Mouse (Mus musculus): ENCODE measurements around the gene Uvrag. TPM values are rescaled to one million over a fixed set of nuclear protein-coding genes. Genes with fewer than 3 reads are reported as not detected.

The Uvrag gene
- polyA plus RNA-seq, 1 experiment: 40.2 TPM

- Histone ChIP-seq H3K4me1 (ENCODE audit: control insufficient read depth, insufficient read depth, low read length) (peaks cover 17% of the 10 kb centered on the region), H3K27ac (ENCODE audit: insufficient read depth, low read length) (peak overlapping the region; percentile 53; the same call in 1 of the 2 replicates), H3K4me3 (ENCODE audit: insufficient read depth, low read length) (no peak overlapping the region)
- TF ChIP-seq CTCF (IDR thresholded peaks at IDR 0.05; ENCODE audit: borderline replicate concordance, insufficient read depth, low read length) (no peak), POLR2A (IDR thresholded peaks at IDR 0.05; ENCODE audit: low read depth, low read length) (no peak)
These were observed 116.2 kb downstream of the Uvrag start for GRCm38 (mm10) chr7:99024791-99025190.

- TF ChIP-seq CTCF (IDR thresholded peaks at IDR 0.05; ENCODE audit: borderline replicate concordance, insufficient read depth, low read length) (no peak), POLR2A (IDR thresholded peaks at IDR 0.05; ENCODE audit: low read depth, low read length) (no peak)
- Histone ChIP-seq H3K4me1 (ENCODE audit: control insufficient read depth, insufficient read depth, low read length) (peaks cover 17% of the 10 kb centered on the region), H3K27ac (ENCODE audit: insufficient read depth, low read length) (no peak overlapping the region)
These were observed 117.0 kb downstream of the Uvrag start for GRCm38 (mm10) chr7:99023931-99024330.

GRCm38 (mm10) chr7:99021277-99021676 is 119.7 kb downstream of the Uvrag start:
- H3K4me1 ChIP-seq (ENCODE audit: control insufficient read depth, insufficient read depth, low read length): peaks cover 12% of the 10 kb centered on the region
- TF ChIP-seq POLR2A (IDR thresholded peaks at IDR 0.05; ENCODE audit: low read depth, low read length) (no peak), CTCF (IDR thresholded peaks at IDR 0.05; ENCODE audit: borderline replicate concordance, insufficient read depth, low read length) (no peak)
- no peak overlapping the region for H3K4me3 ChIP-seq (ENCODE audit: insufficient read depth, low read length)
- no peak overlapping the region for H3K27ac ChIP-seq (ENCODE audit: insufficient read depth, low read length)

More at GRCm38 (mm10) chr7:99023931-99024330, 117.0 kb downstream of the Uvrag start:
- H3K4me3 ChIP-seq (ENCODE audit: insufficient read depth, low read length): no peak overlapping the region

GRCm38 (mm10) chr7:99020353-99020752 is 120.6 kb downstream of the Uvrag start:
- H3K27ac ChIP-seq (ENCODE audit: insufficient read depth, low read length): peak overlapping the region; percentile 45; the same call in 1 of the 2 replicates
- peaks cover 12% of the 10 kb centered on the region for H3K4me1 ChIP-seq (ENCODE audit: control insufficient read depth, insufficient read depth, low read length)
- TF ChIP-seq CTCF (IDR thresholded peaks at IDR 0.05; ENCODE audit: borderline replicate concordance, insufficient read depth, low read length): no peak
- TF ChIP-seq POLR2A (IDR thresholded peaks at IDR 0.05; ENCODE audit: low read depth, low read length): no peak
- H3K4me3 ChIP-seq (ENCODE audit: insufficient read depth, low read length): no peak overlapping the region

- no peak overlapping the region for H3K27ac ChIP-seq (ENCODE audit: insufficient read depth, low read length)
- H3K4me1 ChIP-seq (ENCODE audit: control insufficient read depth, insufficient read depth, low read length): peaks cover 12% of the 10 kb centered on the region
- no peak overlapping the region for H3K4me3 ChIP-seq (ENCODE audit: insufficient read depth, low read length)
- TF ChIP-seq POLR2A (IDR thresholded peaks at IDR 0.05; ENCODE audit: low read depth, low read length): no peak
- no peak for TF ChIP-seq CTCF (IDR thresholded peaks at IDR 0.05; ENCODE audit: borderline replicate concordance, insufficient read depth, low read length)
These were observed 123.6 kb downstream of the Uvrag start for GRCm38 (mm10) chr7:99017224-99017844.

- no peak for TF ChIP-seq CTCF (IDR thresholded peaks at IDR 0.05; ENCODE audit: borderline replicate concordance, insufficient read depth, low read length)
- no peak for TF ChIP-seq POLR2A (IDR thresholded peaks at IDR 0.05; ENCODE audit: low read depth, low read length)
- Histone ChIP-seq H3K27ac (ENCODE audit: insufficient read depth, low read length) (no peak overlapping the region), H3K4me1 (ENCODE audit: control insufficient read depth, insufficient read depth, low read length) (peaks cover 12% of the 10 kb centered on the region), H3K4me3 (ENCODE audit: insufficient read depth, low read length) (no peak overlapping the region)
These were observed 125.0 kb downstream of the Uvrag start for GRCm38 (mm10) chr7:99015914-99016313.

- H3K4me3 ChIP-seq (ENCODE audit: insufficient read depth, low read length): no peak overlapping the region
- TF ChIP-seq POLR2A (IDR thresholded peaks at IDR 0.05; ENCODE audit: low read depth, low read length) (no peak), CTCF (IDR thresholded peaks at IDR 0.05; ENCODE audit: borderline replicate concordance, insufficient read depth, low read length) (no peak)
- no peak overlapping the region for H3K27ac ChIP-seq (ENCODE audit: insufficient read depth, low read length)
- peaks cover 8% of the 10 kb centered on the region for H3K4me1 ChIP-seq (ENCODE audit: control insufficient read depth, insufficient read depth, low read length)
These were observed 125.5 kb downstream of the Uvrag start for GRCm38 (mm10) chr7:99015419-99015818.

- peaks cover 4% of the 10 kb centered on the region for H3K4me1 ChIP-seq (ENCODE audit: control insufficient read depth, insufficient read depth, low read length)
- no peak overlapping the region for H3K4me3 ChIP-seq (ENCODE audit: insufficient read depth, low read length)
- no peak overlapping the region for H3K27ac ChIP-seq (ENCODE audit: insufficient read depth, low read length)
- TF ChIP-seq POLR2A (IDR thresholded peaks at IDR 0.05; ENCODE audit: low read depth, low read length) (no peak), CTCF (IDR thresholded peaks at IDR 0.05; ENCODE audit: borderline replicate concordance, insufficient read depth, low read length) (no peak)
These were observed 126.3 kb downstream of the Uvrag start for GRCm38 (mm10) chr7:99014620-99015019.

GRCm38 (mm10) chr7:99007506-99008354 is 133.2 kb downstream of the Uvrag start:
- no peak for TF ChIP-seq POLR2A (IDR thresholded peaks at IDR 0.05; ENCODE audit: low read depth, low read length)
- TF ChIP-seq CTCF (IDR thresholded peaks at IDR 0.05; ENCODE audit: borderline replicate concordance, insufficient read depth, low read length): no peak
- Histone ChIP-seq H3K4me3 (ENCODE audit: insufficient read depth, low read length) (no peak overlapping the region), H3K27ac (ENCODE audit: insufficient read depth, low read length) (no peak overlapping the region), H3K4me1 (ENCODE audit: control insufficient read depth, insufficient read depth, low read length) (peaks cover 4% of the 10 kb centered on the region; the same call in 1 of the 2 replicates)

GRCm38 (mm10) chr7:99003231-99003630 is 137.7 kb downstream of the Uvrag start:
- H3K27ac ChIP-seq (ENCODE audit: insufficient read depth, low read length): no peak overlapping the region

More at GRCm38 (mm10) chr7:99003231-99003630, 137.7 kb downstream of the Uvrag start:
- TF ChIP-seq POLR2A (IDR thresholded peaks at IDR 0.05; ENCODE audit: low read depth, low read length) (no peak), CTCF (IDR thresholded peaks at IDR 0.05; ENCODE audit: borderline replicate concordance, insufficient read depth, low read length) (no peak)
- H3K4me1 ChIP-seq (ENCODE audit: control insufficient read depth, insufficient read depth, low read length): no peaks in the 10 kb centered on the region
- no peak overlapping the region for H3K4me3 ChIP-seq (ENCODE audit: insufficient read depth, low read length)
